Mouse (Mus musculus) T-helper 2 cell (primary cell): ENCODE data around the gene Slc25a13.

Experiments
- in situ Hi-C: fragments of 300-600 bp; cut with MboI, MseI; formaldehyde crosslinking; loops from one replicate; pipeline ENCODE4 v1.15.1; 2025; ENCODE audit warnings: high pct_unique_total_duplicates

Slc25a13 gene

DNA sequence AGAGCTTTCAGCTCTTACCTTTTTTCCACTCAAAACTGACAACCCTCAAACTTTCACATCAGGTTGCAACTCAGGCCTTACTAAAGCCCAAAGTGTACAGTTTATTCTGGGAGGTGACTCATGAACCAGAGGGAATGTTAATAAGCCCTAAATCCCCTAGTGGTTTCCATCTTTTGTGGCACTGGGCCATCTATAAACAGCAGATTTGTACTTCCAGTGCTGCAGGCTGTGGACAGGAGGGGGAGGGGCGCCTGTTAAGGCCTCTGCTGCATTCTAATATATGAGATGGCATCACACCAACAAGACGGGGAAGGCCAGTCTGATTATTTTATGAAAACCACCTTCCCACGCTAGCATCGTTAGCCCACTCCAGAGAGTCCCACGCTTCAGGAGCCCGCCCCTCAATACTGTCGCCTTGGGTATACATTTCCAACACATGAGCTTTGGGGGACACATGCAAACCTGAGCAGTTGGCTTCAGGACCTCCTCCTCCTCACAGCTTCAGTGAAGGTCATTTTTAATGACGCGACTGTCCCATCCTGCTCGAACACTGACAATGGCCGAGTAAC lies 48.3 kb downstream of the Slc25a13 start:
- in situ Hi-C loops: no loop called here

DNA sequence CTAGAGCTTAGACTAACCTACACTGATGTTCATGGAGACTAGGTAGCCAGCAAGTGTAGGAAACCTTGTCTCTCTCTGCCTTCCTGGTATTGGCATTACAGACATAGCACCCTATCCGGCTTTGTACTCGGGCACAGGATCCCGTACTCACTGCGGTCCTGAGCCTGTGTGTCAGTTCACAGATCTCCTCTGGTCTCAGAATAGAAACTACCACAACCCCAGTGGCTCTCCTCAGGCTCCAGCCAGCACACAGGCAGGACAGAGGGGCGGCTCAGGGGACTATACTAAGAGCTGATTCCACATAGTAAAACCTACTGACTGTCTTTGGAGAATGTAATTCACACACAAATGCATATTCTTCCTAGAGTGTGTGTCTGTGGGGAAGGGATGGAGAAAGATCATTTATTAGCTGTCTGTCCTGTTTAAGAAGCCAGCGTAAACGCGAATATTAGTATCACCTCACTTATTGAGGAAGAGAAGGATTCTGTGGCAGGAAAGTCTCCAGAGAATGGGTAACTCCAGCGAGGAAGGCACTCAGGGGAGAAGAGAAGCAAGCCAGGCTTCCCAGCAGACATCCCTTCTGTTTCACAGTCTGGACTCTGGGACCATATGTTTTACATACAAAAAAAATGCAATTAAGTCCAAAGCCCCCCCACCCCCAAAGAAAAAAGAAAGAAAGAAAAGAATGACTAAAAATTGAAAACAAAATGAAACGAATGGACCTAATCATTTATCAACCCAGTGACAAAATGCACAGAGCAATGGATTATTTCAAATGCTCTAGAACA lies 49.4 kb downstream of the Slc25a13 start:
- in situ Hi-C loops: no loop called here

DNA sequence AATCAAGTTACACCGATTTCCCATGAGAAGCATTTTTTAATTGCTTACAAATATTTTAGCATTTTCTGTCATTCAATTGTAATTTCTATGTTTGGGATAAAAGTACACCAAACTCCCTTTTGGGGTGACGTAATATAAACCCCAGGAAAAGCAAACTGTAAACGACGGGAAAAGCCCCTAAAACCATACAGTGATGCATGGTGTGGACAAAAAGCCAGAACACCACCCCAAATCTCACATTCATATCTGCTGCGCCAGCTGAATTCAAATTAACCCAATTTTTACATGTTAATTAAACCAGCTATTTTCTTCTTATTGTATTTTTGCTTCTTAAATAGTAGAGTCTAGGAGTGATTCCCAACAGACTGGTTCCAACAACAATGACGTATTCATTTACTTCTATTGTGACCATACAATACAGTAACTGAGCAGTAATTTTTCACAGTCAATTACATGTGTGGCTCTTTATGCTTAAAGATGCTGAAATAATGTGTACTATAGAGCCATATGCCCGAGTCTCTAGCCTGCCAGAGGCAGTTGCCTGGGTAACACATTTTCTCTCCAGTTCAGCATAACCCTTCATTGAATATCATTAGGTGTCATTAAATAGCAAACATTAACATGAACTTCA lies 53.9 kb downstream of the Slc25a13 start:
- in situ Hi-C loops: no loop called here

DNA sequence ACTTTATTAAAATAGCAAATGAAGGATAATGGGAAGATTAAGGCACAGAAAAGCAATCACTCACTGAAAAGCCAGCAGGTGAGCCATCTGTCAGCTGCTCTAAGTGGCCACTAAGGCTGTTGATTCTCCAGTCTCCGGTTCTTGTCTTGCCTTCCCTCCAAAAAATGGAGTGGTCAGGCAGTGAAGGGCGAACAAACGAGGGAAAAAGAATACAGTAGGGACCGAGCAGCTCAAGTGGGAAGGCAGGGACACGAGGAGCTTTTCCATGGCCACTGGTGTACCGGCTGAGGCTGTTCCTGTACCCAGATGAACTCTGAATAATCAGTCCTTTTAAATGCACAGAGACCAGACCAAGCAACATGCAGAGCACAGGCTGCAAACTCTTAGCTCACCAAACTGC lies 54.8 kb downstream of the Slc25a13 start:
- in situ Hi-C loops: no loop called here

GRCm38 (mm10) chr6:6160645-6161426 lies 56.1 kb downstream of the Slc25a13 start:
- in situ Hi-C loops: no loop called here

DNA sequence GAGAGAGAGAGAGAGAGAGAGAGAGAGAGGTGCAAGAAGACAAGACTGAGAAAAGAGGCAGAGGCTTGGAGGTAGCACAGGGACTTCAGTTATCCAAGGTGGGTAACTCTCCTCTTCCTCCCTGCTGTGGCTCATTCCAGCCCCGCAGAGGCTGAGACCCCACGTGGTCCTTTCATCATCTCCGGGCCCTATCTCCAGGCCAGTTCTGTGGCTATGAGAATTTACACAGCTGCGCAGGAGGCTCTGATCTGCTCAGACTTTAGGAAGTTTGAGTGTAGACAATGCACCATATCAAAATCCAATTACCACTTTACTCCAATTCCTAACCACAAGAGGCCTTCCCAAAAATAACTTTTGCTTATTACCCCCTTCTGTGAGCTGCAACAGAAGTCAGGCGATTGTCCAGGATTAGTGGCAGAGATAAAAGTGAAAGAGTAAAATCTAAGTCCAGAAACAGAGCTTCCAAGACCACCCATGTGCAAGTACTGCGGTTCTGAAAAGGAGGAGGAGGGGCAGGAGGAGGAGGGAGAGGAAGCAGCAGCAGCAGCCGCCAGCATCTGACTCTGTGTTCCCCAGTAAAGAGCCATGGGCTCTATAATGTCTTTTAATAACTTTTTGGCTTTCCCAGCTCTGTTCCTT lies 57.6 kb downstream of the Slc25a13 start:
- in situ Hi-C loops: no loop called here

DNA sequence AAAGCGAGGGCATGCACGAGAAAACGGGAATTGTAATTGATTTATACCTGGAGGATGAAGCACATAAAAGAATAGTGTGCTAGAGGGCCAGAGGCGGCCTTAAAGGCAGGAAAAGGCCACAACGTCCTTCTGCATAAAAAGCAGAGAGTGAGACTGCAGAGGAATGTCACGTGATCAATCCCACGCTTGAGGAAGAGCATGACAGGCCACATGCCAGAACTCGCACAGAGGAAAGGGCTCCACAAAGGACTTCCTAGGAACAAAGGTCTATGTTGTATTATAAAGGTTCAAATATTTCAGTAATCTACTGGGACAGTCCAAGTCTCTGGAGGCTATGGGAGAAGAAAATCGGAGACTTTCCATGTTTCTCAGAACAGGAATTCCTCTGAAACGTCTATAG lies 63.5 kb downstream of the Slc25a13 start:
- in situ Hi-C loops: no loop called here

- in situ Hi-C loops: no loop called here
These were observed 66.2 kb downstream of the Slc25a13 start for GRCm38 (mm10) chr6:6150811-6151210.

- in situ Hi-C loops: loop anchor here (25.0 kb wide), 1 partner anchor 438 kb away; the partner anchor contains the start of gene Sem1
These were observed 67.2 kb downstream of the Slc25a13 start for GRCm38 (mm10) chr6:6149751-6150150.

- in situ Hi-C loops: loop anchor here (25.0 kb wide), 1 partner anchor 438 kb away; the partner anchor contains the start of gene Sem1
These were observed 67.6 kb downstream of the Slc25a13 start for GRCm38 (mm10) chr6:6149329-6149728.

- in situ Hi-C loops: loop anchor here (25.0 kb wide), 1 partner anchor 442 kb away; the partner anchor contains the start of gene Sem1
These were observed 71.6 kb downstream of the Slc25a13 start for GRCm38 (mm10) chr6:6145412-6145811.

- in situ Hi-C loops: loop anchor here (25.0 kb wide), 1 partner anchor 444 kb away; the partner anchor contains the start of gene Sem1
These were observed 73.4 kb downstream of the Slc25a13 start for GRCm38 (mm10) chr6:6143525-6143924.

- in situ Hi-C loops: loop anchor here (25.0 kb wide), 1 partner anchor 447 kb away; the partner anchor contains the start of gene Sem1
These were observed 76.6 kb downstream of the Slc25a13 start for GRCm38 (mm10) chr6:6140370-6140769.

- in situ Hi-C loops: loop anchor here (25.0 kb wide), 1 partner anchor 448 kb away; the partner anchor contains the start of gene Sem1
These were observed 77.9 kb downstream of the Slc25a13 start for GRCm38 (mm10) chr6:6139061-6139460.

DNA sequence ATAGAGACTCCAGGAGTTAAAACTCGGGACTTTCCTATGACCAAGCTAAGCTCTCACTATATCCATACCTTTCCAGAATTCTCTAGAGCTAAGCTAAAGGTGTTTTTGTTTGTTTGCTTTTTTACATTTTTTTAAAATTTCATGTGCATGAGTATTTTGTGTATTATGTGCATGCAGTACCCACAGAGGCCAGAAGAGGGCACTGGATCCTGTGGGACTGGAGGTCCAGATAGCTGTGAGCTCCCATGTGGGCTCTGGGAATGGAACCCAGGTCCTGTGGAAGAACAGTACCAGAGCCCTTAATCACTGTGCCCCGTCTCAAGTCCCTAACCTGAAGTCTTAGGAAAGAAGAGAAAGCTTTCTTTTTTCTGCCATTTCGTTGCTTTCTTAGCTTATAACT lies 80.2 kb downstream of the Slc25a13 start:
- in situ Hi-C loops: loop anchor here (25.0 kb wide), 1 partner anchor 450 kb away; the partner anchor contains the start of gene Sem1

DNA sequence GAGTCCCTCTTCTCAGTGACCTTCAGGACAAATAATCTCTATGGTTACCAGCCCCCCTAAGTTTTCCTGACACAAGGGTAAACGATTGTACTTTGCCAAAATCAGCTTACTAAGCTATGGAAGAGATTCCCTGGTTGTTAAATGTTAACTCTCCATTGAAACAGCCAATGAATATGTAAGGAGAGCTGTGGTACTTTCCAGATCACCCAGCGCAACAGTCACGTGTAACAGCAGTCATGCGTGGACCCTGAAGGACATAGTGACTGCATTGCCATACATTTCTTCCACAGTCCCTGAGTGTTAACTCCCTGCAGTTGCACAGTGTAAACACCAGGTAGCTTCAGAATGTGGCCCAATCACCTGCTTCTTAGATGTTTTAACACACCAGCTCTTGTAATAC lies 82.0 kb downstream of the Slc25a13 start:
- in situ Hi-C loops: loop anchor here (25.0 kb wide), 1 partner anchor 452 kb away; the partner anchor contains the start of gene Sem1

DNA sequence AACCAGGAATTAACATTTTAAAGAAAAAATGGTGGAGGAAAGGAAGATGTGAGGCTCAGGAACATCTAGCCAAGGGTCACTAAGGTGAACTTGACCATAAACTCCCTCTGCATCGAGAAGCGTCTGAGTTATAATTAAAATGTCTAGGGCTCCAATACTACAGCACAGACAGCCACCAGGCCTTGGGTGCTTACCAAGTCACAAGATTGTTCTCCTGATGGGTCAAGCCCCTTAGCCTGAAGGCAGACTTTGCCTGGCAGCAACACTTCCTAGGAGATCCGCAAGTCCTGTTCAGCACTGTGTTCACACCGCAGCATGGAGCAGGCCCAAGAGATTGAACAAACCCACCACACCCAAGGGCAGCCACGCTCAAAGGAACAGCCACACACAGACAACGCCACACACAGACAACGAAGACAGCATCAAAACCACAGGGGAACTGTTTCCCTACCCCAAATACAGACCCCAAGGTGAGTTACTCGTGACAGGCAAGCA lies 83.4 kb downstream of the Slc25a13 start:
- in situ Hi-C loops: loop anchor here (25.0 kb wide), 1 partner anchor 454 kb away; the partner anchor contains the start of gene Sem1

DNA sequence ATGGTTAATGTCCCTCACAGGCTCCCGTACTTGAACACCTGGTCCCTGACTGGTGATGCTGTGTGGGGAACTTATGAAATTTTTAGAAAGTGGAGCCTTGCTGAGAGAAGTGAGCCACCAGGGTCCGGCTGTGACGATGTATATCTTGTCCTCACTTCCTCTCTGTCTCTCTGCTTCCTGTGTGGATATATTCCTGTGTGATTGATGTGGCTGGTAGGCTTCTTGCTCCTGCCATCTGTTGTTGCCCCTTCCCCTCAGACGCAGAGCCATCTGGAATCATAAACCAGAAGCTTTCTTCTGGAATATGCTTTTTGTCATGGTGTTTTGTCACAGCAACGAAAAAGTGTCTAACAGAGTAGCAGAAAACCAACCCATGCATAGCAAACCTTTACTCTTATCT lies 84.9 kb downstream of the Slc25a13 start:
- in situ Hi-C loops: loop anchor here (25.0 kb wide), 1 partner anchor 455 kb away; the partner anchor contains the start of gene Sem1

GRCm38 (mm10) chr6:6125620-6126019 lies 91.4 kb downstream of the Slc25a13 start:
- in situ Hi-C loops: loop anchor here (25.0 kb wide), 1 partner anchor 462 kb away; the partner anchor contains the start of gene Sem1

- in situ Hi-C loops: no loop called here
These were observed 95.1 kb downstream of the Slc25a13 start for GRCm38 (mm10) chr6:6121904-6122303.
